Mouse (Mus musculus): ENCODE measurements around the gene Ap1b1. TPM values are rescaled to one million over a fixed set of nuclear protein-coding genes. Genes with fewer than 3 reads are reported as not detected.
A peak's percentile ranks its signal among the peaks of the same experiment; 100 is the strongest.
"Not testable (repeated sequence)": the region's sequence is repeated elsewhere in the genome, so short reads cannot be mapped to it uniquely, and the experiment has no call there.

The Ap1b1 gene
- polyA plus RNA-seq, 1 experiment from 2014 or later = 69.7 TPM

DNA sequence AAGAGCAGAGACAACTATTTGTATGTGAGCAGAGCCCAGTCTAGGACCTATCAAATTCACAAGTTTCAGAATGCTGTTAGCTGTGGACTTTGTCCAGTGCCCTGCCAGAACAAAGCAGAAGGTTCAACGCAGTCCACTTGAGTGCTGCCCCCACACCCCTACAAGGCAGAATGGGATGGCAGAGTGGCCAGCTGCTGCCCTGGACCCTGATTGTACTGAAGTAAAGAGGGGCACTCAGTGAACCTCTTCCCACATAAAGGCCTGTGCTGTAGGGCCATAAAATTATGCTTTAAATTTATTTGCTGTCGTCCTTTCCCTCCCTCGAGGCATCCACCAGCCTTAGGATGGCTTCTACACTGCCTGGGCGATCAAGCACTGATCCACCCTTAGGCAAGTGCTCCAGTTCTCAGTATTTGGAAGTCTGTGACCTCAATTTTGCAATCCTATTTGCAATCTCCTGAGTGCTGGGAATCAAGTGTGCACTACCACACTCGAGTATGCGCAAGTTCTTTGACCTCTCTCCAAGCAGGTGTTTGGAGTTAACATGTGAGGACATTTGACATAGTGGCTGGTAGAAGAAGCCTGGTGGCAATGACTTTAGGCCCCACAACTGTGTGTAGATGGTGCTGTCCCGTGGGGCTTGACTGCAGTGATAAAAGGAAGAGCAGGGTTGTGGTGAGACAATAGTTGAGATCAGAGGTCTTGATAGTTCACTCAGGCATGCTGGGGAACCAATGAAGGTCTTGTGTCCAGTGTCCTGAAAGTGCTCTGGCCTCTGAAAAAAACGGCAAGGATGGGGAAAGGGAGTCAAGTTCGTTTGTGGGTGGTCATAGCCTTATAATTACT, 81.7 kb downstream of the Ap1b1 start:
- DNase-seq (ENCODE audit: low read depth, low spot score) = no peak
- CTCF ChIA-PET = interaction anchor here (1.1 kb wide), 1 partner anchor 10 kb away, joined by 3 read pairs; the partner anchor contains the start of gene Rasl10a
- no peaks in the 10 kb centered on the region for H3K27me3 ChIP-seq
- ATAC-seq = no peak
- TF ChIP-seq CTCF (IDR thresholded peaks at IDR 0.05) = no peak
- POLR2A ChIA-PET = no interaction called here
- in situ Hi-C loops (cut with MboI; ENCODE audit: low pct_unique_long_range_greater_than_20kb) = loop anchor here (5.0 kb wide), 1 partner anchor 51 kb away; no protein-coding TSS in a partner anchor

DNA sequence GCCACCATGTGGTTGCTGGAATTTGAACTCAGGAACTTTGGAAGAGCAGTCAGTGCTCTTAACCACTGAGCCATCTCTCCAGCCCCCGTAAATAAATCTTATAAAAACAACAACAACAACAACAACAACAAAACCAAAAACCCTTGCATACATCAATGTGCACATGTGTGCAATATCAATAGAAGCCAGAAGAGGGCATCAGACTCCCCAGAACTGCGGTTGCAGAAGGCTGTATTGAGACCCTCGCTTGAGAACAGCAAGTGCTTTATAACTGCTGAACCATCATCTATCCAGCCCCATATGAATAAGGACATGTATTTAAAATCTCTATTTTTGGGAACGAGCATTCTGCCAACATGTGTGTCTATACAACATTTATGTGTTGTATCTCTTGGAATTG, 88.3 kb downstream of the Ap1b1 start:
- ATAC-seq (no peak), DNase-seq (ENCODE audit: low read depth, low spot score) (no peak)
- in situ Hi-C loops (cut with MboI; ENCODE audit: low pct_unique_long_range_greater_than_20kb) = no loop called here
- POLR2A ChIA-PET = no interaction called here
- CTCF ChIA-PET = interaction anchor here (1.0 to 2.9 kb wide), 7 partner anchors 8 to 17 kb away, joined by 3 to 18 read pairs (median 3); partner anchors contain the start of gene Gas2l1
- no peaks in the 10 kb centered on the region for H3K27me3 ChIP-seq
- TF ChIP-seq CTCF (IDR thresholded peaks at IDR 0.05) = peak; percentile 69

DNA sequence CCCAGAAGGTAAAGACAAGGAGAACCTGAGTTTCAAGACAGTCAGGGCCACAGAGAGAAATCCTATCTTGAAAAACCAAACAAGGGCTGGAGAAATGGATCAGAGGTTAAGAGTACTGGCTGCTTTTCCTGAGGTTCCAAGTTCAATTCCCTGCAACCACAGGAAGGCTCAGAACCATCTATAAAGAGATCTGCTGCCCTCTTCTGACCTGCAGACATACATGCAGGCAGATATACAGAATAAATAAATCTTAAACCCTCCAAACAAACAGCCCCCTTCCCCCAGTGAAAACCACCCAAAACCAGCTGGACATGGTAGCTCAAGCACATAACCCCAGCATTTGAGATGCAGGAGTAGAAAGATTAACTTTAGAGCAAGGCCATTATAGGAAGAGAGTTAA, 89.1 kb downstream of the Ap1b1 start:
- ChIA-PET POLR2A (no interaction called here), CTCF (interaction anchor here (1.0 to 2.9 kb wide), 6 partner anchors 8 to 16 kb away, joined by 3 to 18 read pairs (median 4); no protein-coding TSS in a partner anchor)
- H3K27me3 ChIP-seq = no peaks in the 10 kb centered on the region
- peak; percentile 44 for TF ChIP-seq CTCF (IDR thresholded peaks at IDR 0.05)
- no peak for DNase-seq (ENCODE audit: low read depth, low spot score)
- no peak for ATAC-seq
- in situ Hi-C loops (cut with MboI; ENCODE audit: low pct_unique_long_range_greater_than_20kb) = no loop called here

DNA sequence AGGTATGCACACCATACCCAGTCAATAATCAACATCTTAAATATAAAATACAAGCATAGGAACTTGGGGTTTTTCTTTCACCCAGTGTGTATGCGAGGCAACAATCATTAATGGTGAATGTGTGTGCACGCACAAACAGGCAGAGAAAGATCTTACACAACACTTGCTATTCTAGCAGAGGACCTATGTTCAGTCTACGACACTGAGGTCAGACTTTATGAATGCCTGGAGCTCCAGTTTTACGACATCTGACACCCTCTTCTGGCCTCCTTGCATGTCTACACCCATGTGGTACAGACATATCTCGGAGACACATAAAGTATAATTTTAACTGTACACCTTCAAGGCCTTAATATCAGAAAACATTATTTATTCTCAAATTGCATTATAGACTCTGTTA, 90.2 kb downstream of the Ap1b1 start:
- DNase-seq (ENCODE audit: low read depth, low spot score); in situ Hi-C loops (cut with MboI; ENCODE audit: low pct_unique_long_range_greater_than_20kb); H3K27me3 ChIP-seq; POLR2A ChIA-PET; ATAC-seq: not testable (repeated sequence)
- CTCF ChIA-PET = interaction anchor here (1.3 to 2.9 kb wide), 2 partner anchors 10 to 11 kb away, joined by 3 to 18 read pairs; no protein-coding TSS in a partner anchor

DNA sequence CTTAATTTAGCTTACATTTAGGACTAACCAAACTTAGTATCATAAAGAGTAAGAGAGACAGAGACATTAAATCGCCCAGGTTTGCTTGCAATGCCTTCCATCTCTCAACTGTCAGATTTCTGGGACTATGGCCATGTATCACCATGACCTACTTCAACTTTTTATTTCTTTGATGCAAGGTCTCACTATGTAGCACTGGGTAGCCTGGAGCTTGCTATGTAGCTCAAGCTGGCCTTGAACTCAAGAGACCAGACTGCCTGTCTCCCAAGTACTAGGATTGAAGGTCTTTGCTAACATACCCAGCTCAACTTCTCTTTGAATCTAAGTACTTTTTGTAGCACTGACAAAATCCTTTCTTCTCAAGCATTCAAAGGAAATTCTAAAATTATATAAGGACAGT, 102.5 kb downstream of the Ap1b1 start:
- ChIA-PET CTCF (interaction anchor here (1.0 kb wide), 1 partner anchor 10 kb away, joined by 6 read pairs; the partner anchor contains the start of genes Ewsr1 and Rhbdd3), POLR2A (interaction anchor here (1.6 kb wide), 1 partner anchor 10 kb away, joined by 6 read pairs; the partner anchor contains the start of genes Ewsr1 and Rhbdd3)
- ATAC-seq (no peak), DNase-seq (ENCODE audit: low read depth, low spot score) (no peak)
- H3K27me3 ChIP-seq = no peaks in the 10 kb centered on the region
- in situ Hi-C loops (cut with MboI; ENCODE audit: low pct_unique_long_range_greater_than_20kb) = no loop called here
- no peak for TF ChIP-seq CTCF (IDR thresholded peaks at IDR 0.05)

DNA sequence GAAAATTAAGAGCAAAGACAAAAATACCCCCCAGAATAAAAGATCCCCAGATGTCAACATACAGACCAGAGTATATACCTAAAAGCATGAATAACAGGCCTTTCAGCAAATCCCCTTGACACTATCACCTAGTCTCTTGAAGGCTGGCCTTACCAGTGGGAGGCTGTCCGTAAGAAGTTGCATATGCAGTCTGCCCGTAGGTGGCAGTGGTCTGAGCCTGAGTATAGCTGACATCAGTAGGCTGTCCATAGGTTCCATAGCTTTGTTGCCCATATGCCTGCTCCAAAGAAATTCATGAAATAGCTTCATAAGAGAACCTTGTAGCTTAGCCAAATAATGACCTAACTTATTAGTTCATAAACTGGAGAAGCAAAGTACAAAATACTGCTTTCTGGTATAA, 105.1 kb downstream of the Ap1b1 start:
- ATAC-seq = no peak
- ChIA-PET POLR2A (no interaction called here), CTCF (interaction anchor here (1.1 to 1.3 kb wide), 2 partner anchors 17 to 20 kb away, joined by 3 read pairs; no protein-coding TSS in a partner anchor)
- no peak for DNase-seq (ENCODE audit: low read depth, low spot score)
- no peak for TF ChIP-seq CTCF (IDR thresholded peaks at IDR 0.05)
- no peaks in the 10 kb centered on the region for H3K27me3 ChIP-seq
- in situ Hi-C loops (cut with MboI; ENCODE audit: low pct_unique_long_range_greater_than_20kb) = no loop called here

Other genes starting within 250 kb of the Ap1b1 start
- 0.03 TPM for gene Cabp7, start 240.0 kb upstream of the Ap1b1 start, polyA plus RNA-seq (2021)
- 93.1 TPM for gene Nf2, start 137.3 kb upstream of the Ap1b1 start, polyA plus RNA-seq (2021)
- 94.7 TPM for gene Nipsnap1, start 112.9 kb upstream of the Ap1b1 start, polyA plus RNA-seq (2021)
- gene Thoc5, start 91.5 kb upstream of the Ap1b1 start, polyA plus RNA-seq (2021) = 44.2 TPM
- 0.05 TPM for gene Nefh, start 38.8 kb upstream of the Ap1b1 start, polyA plus RNA-seq (2021)
- gene Rasl10a, start 71.3 kb downstream of the Ap1b1 start, polyA plus RNA-seq (2021) = 2.4 TPM
- 56.3 TPM for gene Gas2l1, start 78.5 kb downstream of the Ap1b1 start, polyA plus RNA-seq (2021)
- 35.4 TPM for gene Rhbdd3, start 112.1 kb downstream of the Ap1b1 start, polyA plus RNA-seq (2021)
- gene Ewsr1, start 112.4 kb downstream of the Ap1b1 start, polyA plus RNA-seq (2021) = 420 TPM
- not detected for gene Emid1, start 165.4 kb downstream of the Ap1b1 start, polyA plus RNA-seq (2021)